Mouse (Mus musculus) B cell, adult (primary cell): ENCODE measurements around the gene Lct. TPM values are rescaled to one million over a fixed set of nuclear protein-coding genes. Genes with fewer than 3 reads are reported as not detected.

Experiments
- total RNA-seq: library from RNA; stranded (reverse); gene quantifications from 4 replicates; pipeline ENCODE4 v1.2.4, GENCODE M21; 2023; ENCODE audit not compliant: inconsistent age

Gene Lct
- total RNA-seq, result 0.19 to 0.36 TPM (median 0.28 TPM) in 4 replicates

DNA sequence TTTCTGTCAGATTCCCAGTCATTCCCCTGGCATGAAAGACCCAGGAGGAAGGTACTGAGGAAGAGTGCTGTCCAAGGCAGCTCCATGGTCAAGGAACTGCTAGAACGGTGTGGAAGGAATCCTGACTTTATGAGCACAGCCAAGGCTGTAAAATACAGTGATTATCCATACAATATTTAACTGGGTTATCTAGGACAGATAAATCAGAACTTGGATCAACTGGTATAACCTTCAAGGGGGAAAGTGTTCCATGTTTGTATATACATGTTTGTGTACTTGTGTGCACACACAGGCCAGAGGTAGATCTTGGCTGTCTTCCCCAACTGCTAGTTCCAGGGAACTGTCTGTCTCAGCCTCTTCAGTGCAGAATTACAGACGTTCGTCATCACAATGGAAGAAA lies at the start of gene Lct:
Gene Lct (minus strand): TSS at position 101 of the 400 bp plus-strand sequence.

DNA sequence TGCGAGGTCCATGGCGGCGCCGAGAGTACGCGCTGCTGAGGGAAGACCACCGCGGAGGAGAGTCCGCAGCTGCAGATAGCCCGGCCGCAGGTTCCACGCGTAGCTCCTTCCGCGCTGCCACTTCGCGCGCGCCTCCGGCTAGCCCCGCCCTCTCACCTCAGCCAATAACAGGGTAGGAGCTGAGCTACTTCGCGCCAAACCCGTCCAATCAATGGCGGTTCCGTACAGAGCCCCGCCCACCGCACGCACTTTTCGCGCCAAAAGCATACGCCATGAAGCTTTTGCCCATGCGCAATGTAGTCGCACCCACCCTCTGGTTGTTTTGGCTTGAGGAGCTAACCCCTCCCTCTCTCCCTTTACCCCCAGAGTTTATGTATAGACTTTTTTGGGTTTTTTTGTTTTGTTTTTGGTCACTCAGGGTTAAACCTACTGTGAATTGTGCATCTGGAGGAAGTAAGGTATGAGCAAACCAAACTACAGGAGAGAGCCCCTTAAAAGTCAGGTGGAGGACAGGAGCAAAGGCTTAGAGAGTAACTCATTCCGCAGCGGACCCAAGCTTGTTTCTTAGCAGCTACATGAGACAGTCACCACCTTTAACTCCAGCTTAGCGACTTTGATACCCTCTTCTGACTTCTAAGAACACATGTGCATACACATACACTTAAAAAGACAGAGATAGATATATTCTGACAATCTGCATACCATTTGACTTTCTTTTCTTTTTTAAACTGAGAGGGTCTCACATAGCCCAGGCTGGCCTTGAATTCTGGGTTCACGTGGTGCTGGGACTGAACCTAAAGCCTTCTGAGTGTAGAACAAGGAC lies 31.6 kb upstream of the Lct start, which contains the start of gene Mcm6:
Gene Mcm6 (minus strand): TSS at position 111 of the 823 bp plus-strand sequence.

DNA sequence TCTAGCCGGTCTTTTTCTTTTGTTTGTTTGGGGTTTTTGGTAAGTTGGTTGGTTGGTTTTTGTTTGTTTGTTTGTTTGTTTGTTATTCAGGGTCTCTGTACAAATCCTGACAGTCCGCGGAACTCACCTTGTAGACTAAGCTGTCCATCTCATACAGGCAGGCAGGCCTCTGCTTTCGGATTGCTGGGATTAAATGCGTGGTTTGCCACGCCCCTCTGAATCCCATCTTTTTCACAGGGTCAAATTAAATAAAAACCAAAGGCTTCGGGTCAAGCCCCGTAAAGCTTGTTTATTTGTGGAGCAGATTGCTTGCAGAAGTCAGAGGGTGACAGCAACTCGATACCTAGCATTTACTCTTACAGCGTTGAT lies 84.5 kb downstream of the Lct start, which contains the start of gene Ubxn4:
Gene Ubxn4 (plus strand): TSS at position 338 of the 369 bp plus-strand sequence.

Other genes starting within 250 kb of the Lct start
- gene Zranb3, start 225.3 kb downstream of the Lct start, total RNA-seq, result 6.8 to 10.3 TPM (median 7.4 TPM) in 4 replicates
- gene R3hdm1, start 225.0 kb downstream of the Lct start, total RNA-seq, result 123 to 130 TPM (median 126 TPM) in 4 replicates
- 70.9 to 78.2 TPM (median 75.4 TPM) in 4 replicates for gene Ubxn4, start 84.4 kb downstream of the Lct start, total RNA-seq
- 34.1 to 44.7 TPM (median 40.5 TPM) in 4 replicates for gene Mcm6, start 31.3 kb upstream of the Lct start, total RNA-seq
- 50.1 to 57.3 TPM (median 53.9 TPM) in 4 replicates for gene Dars, start 89.0 kb upstream of the Lct start, total RNA-seq